Mouse (Mus musculus): Measurements from ENCODE around the gene Lsm6.

The Lsm6 gene

DNA sequence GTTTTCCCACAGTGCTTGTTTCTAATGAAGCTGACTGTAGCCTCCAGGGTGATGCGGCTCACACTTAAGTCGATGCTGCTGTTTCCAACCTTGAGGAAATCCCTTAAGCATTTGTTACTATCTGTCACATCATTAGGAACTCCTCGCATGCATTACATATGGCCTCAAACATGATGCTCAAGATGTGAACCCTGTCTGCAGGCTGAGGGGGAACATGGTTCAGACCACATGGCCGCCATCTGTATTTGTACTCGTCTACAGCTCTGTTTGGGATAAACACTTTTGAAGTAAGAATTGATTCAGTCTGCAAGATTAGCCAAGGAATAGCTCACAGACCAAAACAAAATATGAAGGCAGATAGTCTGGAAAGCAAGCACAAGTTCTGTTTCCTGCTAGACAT, 14.9 kb downstream of the Lsm6 start:
- DNase-seq (ENCODE audit: low spot score): no peak

DNA sequence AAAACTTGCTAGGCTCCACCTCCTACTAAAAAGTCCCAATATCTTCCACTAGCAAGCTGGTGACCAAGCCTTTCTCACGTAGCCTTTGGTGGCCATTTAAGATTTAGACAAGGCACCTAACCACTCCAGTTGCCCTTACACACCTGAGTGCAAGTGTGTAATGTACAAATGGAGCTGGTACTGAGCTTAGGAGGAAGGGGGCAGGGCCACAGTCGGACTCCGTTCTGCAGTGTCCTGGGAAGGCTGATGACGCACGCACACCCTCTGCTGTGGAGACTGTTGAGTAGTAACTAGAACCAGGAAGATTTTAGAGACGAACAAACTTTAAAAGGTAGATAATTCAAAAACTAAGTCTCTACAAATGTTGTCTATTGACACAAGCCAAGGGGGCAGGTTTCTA, 19.7 kb downstream of the Lsm6 start:
- no peak for DNase-seq (ENCODE audit: low spot score)

DNA sequence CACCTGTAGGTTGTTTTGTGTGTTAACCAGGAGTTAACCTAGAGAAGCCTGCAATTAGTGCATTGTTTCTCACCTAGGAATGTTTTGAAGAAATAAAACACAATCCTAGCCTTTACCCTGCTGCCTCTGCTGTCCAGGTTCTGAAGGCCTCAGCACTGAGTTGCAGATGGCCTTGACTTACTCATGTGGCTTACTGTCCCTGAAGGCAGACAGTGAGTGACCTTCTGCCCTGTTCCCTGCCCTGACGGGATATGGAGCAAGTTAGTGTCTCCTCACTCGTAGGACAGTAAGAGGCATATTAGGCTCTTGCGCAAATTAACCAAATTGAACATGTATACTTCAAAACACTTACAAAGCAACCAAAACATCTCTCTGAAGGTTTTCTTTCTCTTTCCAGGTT, 22.3 kb downstream of the Lsm6 start:
- DNase-seq (ENCODE audit: low spot score): no peak

DNA sequence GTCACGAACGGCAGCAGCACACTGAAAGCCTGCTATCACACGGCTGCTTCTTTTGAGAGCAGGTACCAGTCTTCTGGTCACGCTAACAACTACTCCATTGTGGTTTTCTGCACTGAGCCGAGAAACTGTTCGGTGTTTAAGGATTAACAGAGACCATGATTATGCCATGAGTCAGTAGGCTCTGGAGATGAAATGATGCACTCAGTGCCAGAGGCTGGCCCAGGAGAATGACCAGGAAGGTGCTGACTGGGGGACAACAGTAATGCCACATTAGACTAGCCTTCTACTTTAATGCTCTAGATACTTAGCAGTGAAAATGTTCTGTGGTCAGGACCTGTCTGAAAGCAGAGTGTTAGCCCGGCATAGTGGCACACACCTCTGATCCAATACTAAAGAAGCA, 23.0 kb downstream of the Lsm6 start:
- no peak for DNase-seq (ENCODE audit: low spot score)

DNA sequence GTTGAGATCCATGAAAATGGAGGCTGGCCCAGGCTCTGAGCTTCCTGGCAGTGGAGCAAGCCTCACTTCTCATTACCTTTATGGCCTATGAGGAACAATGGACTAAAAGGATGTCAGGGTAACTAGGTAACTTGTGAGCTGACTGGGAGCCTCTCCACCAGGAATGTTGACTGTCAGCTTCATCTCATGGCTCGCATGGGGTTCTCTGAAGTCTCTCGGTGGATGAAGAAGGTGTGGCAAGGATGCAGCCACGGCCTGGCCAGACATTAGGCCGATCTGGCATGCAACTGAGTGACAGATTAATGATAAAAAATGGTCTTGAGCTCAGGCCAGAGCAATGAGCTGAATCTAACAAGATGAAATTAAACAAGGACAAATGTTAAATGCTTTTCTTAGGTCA, 27.7 kb downstream of the Lsm6 start:
- no peak for DNase-seq (ENCODE audit: low spot score)

DNA sequence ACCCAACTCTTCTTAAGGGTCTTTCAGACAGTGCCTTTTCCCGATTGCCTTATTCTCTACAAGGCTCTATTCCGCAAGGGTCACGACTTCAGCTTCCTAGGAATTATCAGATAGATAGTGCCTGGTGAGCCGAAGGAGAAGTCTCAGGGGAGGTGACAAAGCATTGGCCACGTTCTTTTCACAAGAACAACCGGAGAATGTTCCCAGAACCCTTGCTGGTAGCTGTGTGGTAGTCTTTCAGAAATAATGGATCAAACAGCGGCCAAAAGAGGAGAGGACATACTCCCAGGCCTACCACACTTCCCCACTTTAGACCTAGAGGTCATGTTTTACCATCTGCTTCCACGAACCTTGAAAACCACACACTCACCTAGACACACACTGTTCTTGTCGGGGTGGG, 44.1 kb downstream of the Lsm6 start:
- DNase-seq (ENCODE audit: low spot score): no peak

DNA sequence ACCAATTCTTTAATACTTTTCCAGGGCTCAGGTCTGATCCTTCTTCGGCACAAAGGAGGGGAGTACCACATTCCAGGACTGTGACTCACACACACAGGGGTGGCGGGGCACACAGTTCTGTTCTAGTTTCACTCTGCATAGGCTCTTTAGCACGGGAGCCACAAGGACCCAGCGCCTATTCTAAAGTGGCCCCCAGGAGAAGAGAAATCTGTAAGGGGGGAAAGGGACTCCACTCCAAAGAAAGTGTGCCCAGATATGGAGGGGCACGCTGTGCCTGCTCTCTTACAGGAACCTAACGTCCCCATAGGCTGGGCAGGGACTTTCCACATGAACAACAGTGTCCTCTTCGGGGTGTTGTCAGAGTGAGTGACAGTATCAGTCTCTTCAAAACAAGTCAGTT, 49.7 kb downstream of the Lsm6 start:
- no peak for DNase-seq (ENCODE audit: low spot score)

DNA sequence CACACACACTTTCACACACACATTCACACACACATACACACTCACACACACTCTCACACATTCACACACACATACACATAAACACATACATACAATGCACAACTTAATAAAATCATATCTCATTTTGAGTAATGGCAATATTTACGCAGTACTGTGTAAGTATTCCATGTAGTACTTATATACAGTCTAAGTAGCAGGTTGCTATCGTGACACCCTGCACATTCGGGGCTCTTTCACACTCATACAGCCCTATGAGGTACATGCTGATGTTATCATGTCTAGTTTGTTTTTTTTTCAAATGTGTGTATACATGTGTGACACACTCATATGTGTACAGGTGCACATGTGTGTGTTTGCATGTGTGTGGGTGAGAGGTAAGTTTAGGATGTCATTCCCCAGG, 50.4 kb downstream of the Lsm6 start:
- no peak for DNase-seq (ENCODE audit: low spot score)

DNA sequence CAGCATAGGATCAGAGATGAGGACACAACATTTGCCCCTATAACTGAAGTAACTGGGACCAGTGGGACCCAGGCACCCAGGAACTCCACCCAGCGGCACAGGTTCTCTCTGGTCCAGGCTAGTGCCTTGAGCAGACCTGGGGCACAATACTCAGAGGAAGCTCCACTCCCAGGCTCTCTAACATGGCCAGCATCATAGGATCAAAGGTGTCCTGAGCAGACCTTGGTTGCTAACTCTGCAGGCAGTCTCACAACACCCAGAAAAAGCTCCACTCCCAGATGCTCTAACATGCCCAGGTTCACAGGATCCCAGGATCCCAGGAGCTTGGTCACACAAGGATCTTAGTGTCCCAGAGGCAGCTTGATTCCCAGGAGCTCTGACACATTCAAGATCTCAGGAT, 55.4 kb downstream of the Lsm6 start:
- no peak for DNase-seq (ENCODE audit: low spot score)

DNA sequence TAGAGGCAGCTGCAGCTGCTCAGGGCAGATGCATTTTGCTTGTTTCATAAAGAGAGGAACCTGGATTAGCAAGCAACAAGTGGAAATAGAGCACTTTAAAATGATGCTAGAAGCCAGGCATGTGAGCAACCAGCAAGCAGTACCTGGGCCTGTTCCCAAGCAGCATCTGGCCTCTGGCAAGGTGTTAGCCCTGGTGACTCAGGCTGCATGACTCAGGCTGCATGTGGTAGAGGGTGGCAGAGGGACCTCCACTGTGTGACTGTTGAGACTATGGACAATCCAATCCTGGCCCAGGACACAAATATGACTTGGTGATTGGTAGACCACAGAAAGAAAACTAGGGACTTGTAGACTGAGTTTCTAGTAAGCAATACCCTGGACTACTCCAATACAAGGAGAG, 56.0 kb downstream of the Lsm6 start:
- no peak for DNase-seq (ENCODE audit: low spot score)

DNA sequence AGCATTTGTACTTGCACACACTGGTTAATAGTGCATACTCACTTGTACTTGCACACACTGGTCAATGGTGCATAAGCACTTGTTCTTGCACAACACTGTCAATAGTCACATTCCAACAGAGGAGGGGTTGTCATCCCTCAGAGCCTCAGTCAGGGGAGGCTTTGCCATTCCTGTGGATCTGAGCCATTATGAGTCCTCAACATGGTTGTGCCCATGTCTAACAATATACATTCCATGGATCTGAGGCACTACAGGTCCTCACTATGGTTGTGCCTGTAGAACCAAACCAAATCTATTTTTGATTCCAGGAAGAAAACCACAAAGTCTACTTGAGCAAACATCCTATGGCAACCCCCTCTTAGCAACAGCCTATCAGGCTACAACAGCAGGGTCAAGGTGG, 61.8 kb downstream of the Lsm6 start:
- no peak for DNase-seq (ENCODE audit: low spot score)

DNA sequence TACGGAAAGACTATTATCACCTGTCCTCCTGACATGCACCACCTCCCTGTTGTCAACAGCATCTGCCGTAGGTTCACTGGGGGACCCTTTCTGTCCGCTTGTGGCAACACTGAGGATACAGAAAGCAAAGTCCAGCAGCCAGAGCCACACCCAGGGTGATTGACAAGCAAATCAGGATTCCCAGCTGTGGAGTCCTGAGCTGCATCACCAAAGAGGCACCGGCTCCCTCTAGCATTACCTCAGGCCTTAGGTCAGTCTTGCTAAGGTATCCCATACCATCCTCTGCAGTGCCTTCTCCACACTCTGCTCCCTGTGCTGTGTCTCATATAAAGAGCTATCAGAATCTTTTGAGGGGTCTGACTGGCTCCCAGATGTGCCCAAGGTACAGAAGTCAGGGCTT, 66.0 kb downstream of the Lsm6 start:
- DNase-seq (ENCODE audit: low spot score): no peak
